Mouse (Mus musculus) thymus, adult 2 months (tissue): ENCODE results near the gene Pde4d.

Source experiments
- CTCF ChIP-seq: fragments of 200-500 bp; IDR thresholded peaks from 2 replicates; pipeline ENCODE4 v1.5.1; 2012; ENCODE audit warnings: mild to moderate bottlenecking, control low read depth, low read length, moderate library complexity, borderline replicate concordance; ENCODE audit not compliant: control insufficient read depth, poor library complexity, insufficient read depth; ENCODE audit errors: extremely low read depth
- POLR2A ChIP-seq: fragments of 200-500 bp; IDR thresholded peaks from 2 replicates; pipeline ENCODE4 v1.6.1; 2012; ENCODE audit warnings: mild to moderate bottlenecking, low read length, control low read depth, moderate library complexity; ENCODE audit not compliant: control insufficient read depth, poor library complexity, insufficient read depth; ENCODE audit errors: extremely low read depth

DNA sequence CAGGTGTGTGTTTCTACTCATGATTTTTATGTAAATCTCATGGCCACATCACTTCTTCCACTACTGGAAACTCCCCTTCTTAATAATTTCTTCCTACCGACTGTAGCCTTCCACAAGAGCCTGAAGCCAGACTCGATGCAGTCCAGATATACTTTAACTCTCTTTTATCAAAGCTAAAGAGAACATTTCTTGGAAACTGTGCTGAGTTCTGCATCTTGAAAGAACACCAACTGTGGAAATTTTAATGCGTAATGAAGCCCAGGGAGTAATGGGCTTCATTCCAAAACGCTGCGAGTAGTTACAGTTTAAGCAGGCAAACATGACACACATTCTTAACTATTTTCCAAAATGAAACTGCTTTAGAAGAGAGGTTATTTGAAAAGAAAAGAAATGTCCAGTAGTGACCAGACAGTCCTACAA lies 92.6 kb downstream of the Pde4d start:
- TF ChIP-seq CTCF (no peak), POLR2A (no peak)
